Mouse (Mus musculus): Measurements from ENCODE around the gene Aldh3a1.
"Not testable (repeated sequence)": the region's sequence is repeated elsewhere in the genome, so short reads cannot be mapped to it uniquely, and the experiment has no call there.

Gene Aldh3a1

GRCm38 (mm10) chr11:61207487-61208246, at the start of gene Aldh3a1:
Aldh3a1 (plus strand) TSS chr11:61207537.
- DNase-seq = no peak

GRCm38 (mm10) chr11:61158141-61158540, 49.2 kb upstream of the Aldh3a1 start:
- no peak for DNase-seq

GRCm38 (mm10) chr11:61159796-61160732, 47.3 kb upstream of the Aldh3a1 start:
- DNase-seq = peak; percentile 64

GRCm38 (mm10) chr11:61161121-61161520, 46.2 kb upstream of the Aldh3a1 start:
- no peak for DNase-seq

- DNase-seq = no peak
These were observed 44.6 kb upstream of the Aldh3a1 start for GRCm38 (mm10) chr11:61162776-61163175.

GRCm38 (mm10) chr11:61163341-61163740, 44.0 kb upstream of the Aldh3a1 start:
- no peak for DNase-seq

GRCm38 (mm10) chr11:61164366-61164765, 43.0 kb upstream of the Aldh3a1 start:
- no peak for DNase-seq

GRCm38 (mm10) chr11:61164881-61165280, 42.5 kb upstream of the Aldh3a1 start:
- no peak for DNase-seq

- DNase-seq = no peak
These were observed 37.2 kb upstream of the Aldh3a1 start for GRCm38 (mm10) chr11:61170184-61170583.

- DNase-seq = not testable (repeated sequence)
These were observed 33.9 kb upstream of the Aldh3a1 start for GRCm38 (mm10) chr11:61173477-61173876.

- peak; percentile 57 for DNase-seq
These were observed 33.0 kb upstream of the Aldh3a1 start for GRCm38 (mm10) chr11:61174291-61174820.

- DNase-seq = peak; percentile 99
These were observed 32.3 kb upstream of the Aldh3a1 start, which contains the start of gene Usp22 for GRCm38 (mm10) chr11:61174821-61175658. Usp22 (minus strand) TSS chr11:61175055.

- no peak for DNase-seq
These were observed 31.6 kb upstream of the Aldh3a1 start for GRCm38 (mm10) chr11:61175778-61176177.

GRCm38 (mm10) chr11:61176321-61176720, 31.0 kb upstream of the Aldh3a1 start:
- no peak for DNase-seq

- DNase-seq = no peak
These were observed 27.0 kb upstream of the Aldh3a1 start for GRCm38 (mm10) chr11:61180361-61180760.

- no peak for DNase-seq
These were observed 25.7 kb upstream of the Aldh3a1 start for GRCm38 (mm10) chr11:61181624-61182023.

- DNase-seq = no peak
These were observed 23.5 kb upstream of the Aldh3a1 start for GRCm38 (mm10) chr11:61183820-61184219.

GRCm38 (mm10) chr11:61190776-61191175, 16.6 kb upstream of the Aldh3a1 start:
- no peak for DNase-seq

GRCm38 (mm10) chr11:61192123-61192522, 15.2 kb upstream of the Aldh3a1 start:
- DNase-seq = not testable (repeated sequence)

- no peak for DNase-seq
These were observed 14.6 kb upstream of the Aldh3a1 start for GRCm38 (mm10) chr11:61192779-61193178.

GRCm38 (mm10) chr11:61193392-61193791, 13.9 kb upstream of the Aldh3a1 start:
- peak; percentile 87 for DNase-seq

- no peak for DNase-seq
These were observed 10.6 kb upstream of the Aldh3a1 start for GRCm38 (mm10) chr11:61196616-61197353.
